Mouse (Mus musculus): Measurements from ENCODE around the gene Iffo2.

- TF ChIP-seq CTCF (IDR thresholded peaks at IDR 0.05; ENCODE audit: low read depth) (no peak), EP300 (IDR thresholded peaks at IDR 0.05; ENCODE audit: low read depth) (no peak)
These were observed 6.4 kb downstream of the Iffo2 start for GRCm38 (mm10) chr4:139536706-139537105.

Measured in liver, embryonic 14.5 days (tissue).